Mouse (Mus musculus): Measurements from ENCODE around the gene Gm4756. TPM values are rescaled to one million over a fixed set of nuclear protein-coding genes. Genes with fewer than 3 reads are reported as not detected.
"Not testable (repeated sequence)": the region's sequence is repeated elsewhere in the genome, so short reads cannot be mapped to it uniquely, and the experiment has no call there.

Gene Gm4756
- not detected for total RNA-seq (2021)
- polyA plus RNA-seq (2012; rRNA removed), result not detected in 2 replicates
- long read RNA-seq, result 0 reads

- intact Hi-C loops (cut with DNase I), result loop anchor here (5.0 kb wide), 1 partner anchor 187 kb away; no protein-coding TSS in a partner anchor
- Histone ChIP-seq H3K79me2 (replicated peaks; ENCODE audit: control insufficient read depth, insufficient read depth, low read length) (no peaks in the 10 kb centered on the region), H3K27ac (no peak within 1 kb of the TSS), H3K27me3 (ENCODE audit: control insufficient read depth, insufficient read depth, low read length) (no peaks in the 10 kb centered on the region), H3K4me3 (no peak within 1 kb of the TSS), H3K36me3 (ENCODE audit: control insufficient read depth, insufficient read depth, low read length) (peaks cover 2% of the 10 kb centered on the region), H3K4me1 (ENCODE audit: control insufficient read depth, insufficient read depth, low read length) (no peaks in the 10 kb centered on the region), H3K9ac (ENCODE audit: low read depth, low read length) (no peak within 1 kb of the TSS)
- TF ChIP-seq EP300 (IDR thresholded peaks at IDR 0.05; ENCODE audit: insufficient read depth, low read depth, low read length), result no peak
- TF ChIP-seq CTCF (IDR thresholded peaks at IDR 0.05), result no peak
- TF ChIP-seq POLR2A (IDR thresholded peaks at IDR 0.05; ENCODE audit: insufficient read depth, low read depth, low read length), result no peak
- no peak for DNase-seq
- WGBS, result 90% methylated on average over 11 of the region's 11 CpGs
These were observed at the start of gene Gm4756 for GRCm38 (mm10) chr12:72649611-72650330. Gm4756 (minus strand) TSS chr12:72649661.

- intact Hi-C loops (cut with DNase I), result loop anchor here (2.0 to 5.0 kb wide), 4 partner anchors 30 to 280 kb away; partner anchors contain the start of gene Dhrs7
- H3K27ac ChIP-seq, result no peak overlapping the region; the same call in 1 of the 2 replicates
- H3K27me3 ChIP-seq (ENCODE audit: control insufficient read depth, insufficient read depth, low read length), result no peaks in the 10 kb centered on the region
- no peaks in the 10 kb centered on the region for H3K79me2 ChIP-seq (replicated peaks; ENCODE audit: control insufficient read depth, insufficient read depth, low read length)
- no peaks in the 10 kb centered on the region for H3K36me3 ChIP-seq (ENCODE audit: control insufficient read depth, insufficient read depth, low read length)
- no peaks in the 10 kb centered on the region; the same call in 1 of the 2 replicates for H3K4me1 ChIP-seq (ENCODE audit: control insufficient read depth, insufficient read depth, low read length)
- DNase-seq, result peak; percentile 12 to 32
- H3K4me3 ChIP-seq, result no peak overlapping the region
- H3K9ac ChIP-seq (ENCODE audit: low read depth, low read length), result no peak overlapping the region
- 23% methylated on average over 9 of the region's 9 CpGs for WGBS
- TF ChIP-seq POLR2A (IDR thresholded peaks at IDR 0.05; ENCODE audit: insufficient read depth, low read depth, low read length), result no peak
- TF ChIP-seq CTCF (IDR thresholded peaks at IDR 0.05), result peak; percentile 67
- no peak for TF ChIP-seq EP300 (IDR thresholded peaks at IDR 0.05; ENCODE audit: insufficient read depth, low read depth, low read length)
These were observed 45.5 kb upstream of the Gm4756 start for GRCm38 (mm10) chr12:72694901-72695463.

GRCm38 (mm10) chr12:72694438-72694837 is 45.0 kb upstream of the Gm4756 start:
- Histone ChIP-seq H3K27me3 (ENCODE audit: control insufficient read depth, insufficient read depth, low read length) (no peaks in the 10 kb centered on the region), H3K36me3 (ENCODE audit: control insufficient read depth, insufficient read depth, low read length) (no peaks in the 10 kb centered on the region), H3K27ac (peak overlapping the region; percentile 62), H3K79me2 (replicated peaks; ENCODE audit: control insufficient read depth, insufficient read depth, low read length) (no peaks in the 10 kb centered on the region), H3K4me3 (peak overlapping the region; percentile 23; the same call in 1 of the 2 replicates), H3K4me1 (ENCODE audit: control insufficient read depth, insufficient read depth, low read length) (no peaks in the 10 kb centered on the region; the same call in 1 of the 2 replicates), H3K9ac (ENCODE audit: low read depth, low read length) (no peak overlapping the region)
- TF ChIP-seq CTCF (IDR thresholded peaks at IDR 0.05), result no peak
- TF ChIP-seq EP300 (IDR thresholded peaks at IDR 0.05; ENCODE audit: insufficient read depth, low read depth, low read length), result no peak
- no peak for TF ChIP-seq POLR2A (IDR thresholded peaks at IDR 0.05; ENCODE audit: insufficient read depth, low read depth, low read length)
- DNase-seq, result peak; percentile 22 to 33
- 36% methylated on average over 12 of the region's 12 CpGs for WGBS
- intact Hi-C loops (cut with DNase I), result loop anchor here (2.0 to 5.0 kb wide), 4 partner anchors 30 to 280 kb away; partner anchors contain the start of gene Dhrs7

- TF ChIP-seq POLR2A (IDR thresholded peaks at IDR 0.05; ENCODE audit: insufficient read depth, low read depth, low read length) (no peak), CTCF (IDR thresholded peaks at IDR 0.05) (peak; percentile 82), EP300 (IDR thresholded peaks at IDR 0.05; ENCODE audit: insufficient read depth, low read depth, low read length) (no peak)
- no peak overlapping the region; the same call in 1 of the 2 replicates for H3K9ac ChIP-seq (ENCODE audit: low read depth, low read length)
- H3K4me3 ChIP-seq, result peak overlapping the region; percentile 23; the same call in 1 of the 2 replicates
- WGBS, result 25% methylated on average over 6 of the region's 6 CpGs
- intact Hi-C loops (cut with DNase I), result loop anchor here (2.0 to 5.0 kb wide), 5 partner anchors 29 to 281 kb away; partner anchors contain the start of gene Dhrs7
- no peak for DNase-seq
- H3K27me3 ChIP-seq (ENCODE audit: control insufficient read depth, insufficient read depth, low read length), result no peaks in the 10 kb centered on the region
- H3K36me3 ChIP-seq (ENCODE audit: control insufficient read depth, insufficient read depth, low read length), result no peaks in the 10 kb centered on the region
- peak overlapping the region; percentile 62 for H3K27ac ChIP-seq
- H3K4me1 ChIP-seq (ENCODE audit: control insufficient read depth, insufficient read depth, low read length), result no peaks in the 10 kb centered on the region; the same call in 1 of the 2 replicates
- no peaks in the 10 kb centered on the region for H3K79me2 ChIP-seq (replicated peaks; ENCODE audit: control insufficient read depth, insufficient read depth, low read length)
These were observed 44.4 kb upstream of the Gm4756 start for GRCm38 (mm10) chr12:72693895-72694294.

- H3K9ac ChIP-seq (ENCODE audit: low read depth, low read length); H3K36me3 ChIP-seq (ENCODE audit: control insufficient read depth, insufficient read depth, low read length); H3K4me1 ChIP-seq (ENCODE audit: control insufficient read depth, insufficient read depth, low read length); H3K27ac ChIP-seq; DNase-seq; H3K4me3 ChIP-seq; H3K79me2 ChIP-seq (replicated peaks; ENCODE audit: control insufficient read depth, insufficient read depth, low read length); H3K27me3 ChIP-seq (ENCODE audit: control insufficient read depth, insufficient read depth, low read length); intact Hi-C loops (cut with DNase I): not testable (repeated sequence)
- WGBS, result 26% methylated on average over 2 of the region's 2 CpGs
These were observed 38.8 kb upstream of the Gm4756 start for GRCm38 (mm10) chr12:72688281-72688680.

GRCm38 (mm10) chr12:72687741-72688140 is 38.3 kb upstream of the Gm4756 start:
- H3K79me2 ChIP-seq (replicated peaks; ENCODE audit: control insufficient read depth, insufficient read depth, low read length), result not testable (repeated sequence)

GRCm38 (mm10) chr12:72686566-72686965 is 37.1 kb upstream of the Gm4756 start:
- H3K27me3 ChIP-seq (ENCODE audit: control insufficient read depth, insufficient read depth, low read length); H3K4me1 ChIP-seq (ENCODE audit: control insufficient read depth, insufficient read depth, low read length); H3K79me2 ChIP-seq (replicated peaks; ENCODE audit: control insufficient read depth, insufficient read depth, low read length); H3K9ac ChIP-seq (ENCODE audit: low read depth, low read length); DNase-seq; H3K36me3 ChIP-seq (ENCODE audit: control insufficient read depth, insufficient read depth, low read length); intact Hi-C loops (cut with DNase I); H3K4me3 ChIP-seq; H3K27ac ChIP-seq: not testable (repeated sequence)
- WGBS, result 85% methylated on average over 4 of the region's 4 CpGs

More at GRCm38 (mm10) chr12:72687741-72688140, 38.3 kb upstream of the Gm4756 start:
- H3K27ac ChIP-seq; H3K9ac ChIP-seq (ENCODE audit: low read depth, low read length); H3K4me3 ChIP-seq; intact Hi-C loops (cut with DNase I); H3K36me3 ChIP-seq (ENCODE audit: control insufficient read depth, insufficient read depth, low read length); H3K27me3 ChIP-seq (ENCODE audit: control insufficient read depth, insufficient read depth, low read length); DNase-seq; H3K4me1 ChIP-seq (ENCODE audit: control insufficient read depth, insufficient read depth, low read length): not testable (repeated sequence)
- WGBS, result 54% methylated on average over 6 of the region's 6 CpGs

Data from heart, adult 2 months (tissue).